Mouse (Mus musculus): ENCODE results near the gene Upk2. TPM values are rescaled to one million over a fixed set of nuclear protein-coding genes. Genes with fewer than 3 reads are reported as not detected.
"Not testable (repeated sequence)": the region's sequence is repeated elsewhere in the genome, so short reads cannot be mapped to it uniquely, and the experiment has no call there.

The Upk2 gene
- polyA plus RNA-seq, 1 experiment from 2014 or later, result not detected

GRCm38 (mm10) chr9:44412306-44412705, 42.5 kb downstream of the Upk2 start:
- POLR2A ChIA-PET, result no interaction called here
- TF ChIP-seq CTCF (IDR thresholded peaks at IDR 0.05), result no peak
- ATAC-seq, result no peak
- CTCF ChIA-PET, result no interaction called here
- no peak for DNase-seq (ENCODE audit: low read depth, low spot score)
- no peaks in the 10 kb centered on the region for H3K27me3 ChIP-seq
- in situ Hi-C loops (cut with MboI; ENCODE audit: low pct_unique_long_range_greater_than_20kb), result no loop called here

- in situ Hi-C loops (cut with MboI; ENCODE audit: low pct_unique_long_range_greater_than_20kb), result no loop called here
These were observed 43.1 kb downstream of the Upk2 start for GRCm38 (mm10) chr9:44411601-44412130.

GRCm38 (mm10) chr9:44410647-44411336, 44.0 kb downstream of the Upk2 start:
- DNase-seq (ENCODE audit: low read depth, low spot score) (no peak), ATAC-seq (no peak)
- no peaks in the 10 kb centered on the region for H3K27me3 ChIP-seq
- CTCF ChIA-PET, result interaction anchor here (0.6 to 1.1 kb wide), 2 partner anchors 27 to 49 kb away, joined by 3 read pairs; partner anchors contain the start of gene Vps11
- TF ChIP-seq CTCF (IDR thresholded peaks at IDR 0.05), result no peak
- POLR2A ChIA-PET, result interaction anchor here (0.6 to 1.6 kb wide), 2 partner anchors 9 to 80 kb away, joined by 3 read pairs; no protein-coding TSS in a partner anchor
- in situ Hi-C loops (cut with MboI; ENCODE audit: low pct_unique_long_range_greater_than_20kb), result no loop called here

More at GRCm38 (mm10) chr9:44411601-44412130, 43.1 kb downstream of the Upk2 start:
- CTCF ChIA-PET, result interaction anchor here (0.6 to 1.1 kb wide), 2 partner anchors 28 to 50 kb away, joined by 3 read pairs; partner anchors contain the start of gene Vps11
- H3K27me3 ChIP-seq, result no peaks in the 10 kb centered on the region
- no peak for DNase-seq (ENCODE audit: low read depth, low spot score)
- ATAC-seq, result no peak
- TF ChIP-seq CTCF (IDR thresholded peaks at IDR 0.05), result no peak
- POLR2A ChIA-PET, result interaction anchor here (1.6 kb wide), 1 partner anchor 10 kb away, joined by 3 read pairs; no protein-coding TSS in a partner anchor

- ATAC-seq; H3K27me3 ChIP-seq; DNase-seq (ENCODE audit: low read depth, low spot score); in situ Hi-C loops (cut with MboI; ENCODE audit: low pct_unique_long_range_greater_than_20kb): not testable (repeated sequence)
- ChIA-PET CTCF (interaction anchor here (2.8 kb wide), 1 partner anchor 10 kb away, joined by 9 read pairs; the partner anchor contains the start of gene Ccdc84), POLR2A (interaction anchor here (1.0 to 2.9 kb wide), 3 partner anchors 9 to 30 kb away, joined by 3 to 15 read pairs (median 11); partner anchors contain the start of genes Ccdc84 and Slc37a4)
These were observed 46.1 kb downstream of the Upk2 start for GRCm38 (mm10) chr9:44408693-44409092.

GRCm38 (mm10) chr9:44407752-44408097, 47.1 kb downstream of the Upk2 start:
- CTCF ChIA-PET, result interaction anchor here (1.0 to 2.8 kb wide), 2 partner anchors 9 to 11 kb away, joined by 3 to 9 read pairs; partner anchors contain the start of gene Ccdc84
- H3K27me3 ChIP-seq, result no peaks in the 10 kb centered on the region
- in situ Hi-C loops (cut with MboI; ENCODE audit: low pct_unique_long_range_greater_than_20kb), result no loop called here
- no peak for DNase-seq (ENCODE audit: low read depth, low spot score)
- POLR2A ChIA-PET, result interaction anchor here (1.0 to 2.9 kb wide), 3 partner anchors 10 to 29 kb away, joined by 3 to 15 read pairs (median 11); partner anchors contain the start of genes Ccdc84 and Slc37a4
- no peak for ATAC-seq
- TF ChIP-seq CTCF (IDR thresholded peaks at IDR 0.05), result no peak

- ChIA-PET CTCF (interaction anchor here (0.6 to 2.8 kb wide), 3 partner anchors 8 to 46 kb away, joined by 3 to 9 read pairs (median 3); partner anchors contain the start of genes Ccdc84 and Vps11), POLR2A (interaction anchor here (2.9 kb wide), 2 partner anchors 9 to 11 kb away, joined by 11 to 15 read pairs; partner anchors contain the start of genes Ccdc84 and Slc37a4)
- ATAC-seq (peak; percentile 90), DNase-seq (ENCODE audit: low read depth, low spot score) (peak; percentile 74)
- in situ Hi-C loops (cut with MboI; ENCODE audit: low pct_unique_long_range_greater_than_20kb), result no loop called here
- no peak for TF ChIP-seq CTCF (IDR thresholded peaks at IDR 0.05)
- no peaks in the 10 kb centered on the region for H3K27me3 ChIP-seq
These were observed 47.6 kb downstream of the Upk2 start, which contains the start of the genes Rps25 and Trappc4 for GRCm38 (mm10) chr9:44406906-44407751. Rps25 (plus strand) TSS chr9:44407139. Trappc4 (minus strand) TSS chr9:44407600.

- ChIA-PET POLR2A (no interaction called here), CTCF (no interaction called here)
- in situ Hi-C loops (cut with MboI; ENCODE audit: low pct_unique_long_range_greater_than_20kb), result no loop called here
- H3K27me3 ChIP-seq, result no peaks in the 10 kb centered on the region
- no peak for TF ChIP-seq CTCF (IDR thresholded peaks at IDR 0.05)
- DNase-seq (ENCODE audit: low read depth, low spot score) (no peak), ATAC-seq (no peak)
These were observed 49.8 kb downstream of the Upk2 start for GRCm38 (mm10) chr9:44405011-44405410.

Other genes with a start within 250 kb of the Upk2 start
- 20.2 TPM for gene Cbl, start 220.9 kb downstream of the Upk2 start, polyA plus RNA-seq (2021)
- gene Ccdc153, start 214.3 kb downstream of the Upk2 start, polyA plus RNA-seq (2021), result not detected
- 0.03 TPM for gene Pdzd3, start 203.5 kb downstream of the Upk2 start, polyA plus RNA-seq (2021)
- gene Nlrx1, start 186.4 kb downstream of the Upk2 start, polyA plus RNA-seq (2021), result 1.3 TPM
- 0.04 TPM for gene Abcg4, start 166.4 kb downstream of the Upk2 start, polyA plus RNA-seq (2021)
- 18.1 TPM for gene Hinfp, start 149.3 kb downstream of the Upk2 start, polyA plus RNA-seq (2021)
- gene C2cd2l, start 134.7 kb downstream of the Upk2 start, polyA plus RNA-seq (2021), result 29.5 TPM
- 37.0 TPM for gene Dpagt1, start 129.0 kb downstream of the Upk2 start, polyA plus RNA-seq (2021)
- 80.2 TPM for gene H2afx, start 120.3 kb downstream of the Upk2 start, polyA plus RNA-seq (2021)
- 46.8 TPM for gene Hmbs, start 110.7 kb downstream of the Upk2 start, polyA plus RNA-seq (2021)
- 46.5 TPM for gene Vps11, start 93.3 kb downstream of the Upk2 start, polyA plus RNA-seq (2021)
- gene Hyou1, start 75.5 kb downstream of the Upk2 start, polyA plus RNA-seq (2021), result 190 TPM
- 28.7 TPM for gene Slc37a4, start 58.1 kb downstream of the Upk2 start, polyA plus RNA-seq (2021)
- gene Rps25, start 47.8 kb downstream of the Upk2 start, polyA plus RNA-seq (2021), result 764 TPM
- gene Trappc4, start 47.4 kb downstream of the Upk2 start, polyA plus RNA-seq (2021), result 66.3 TPM
- 30.5 TPM for gene Ccdc84, start 36.4 kb downstream of the Upk2 start, polyA plus RNA-seq (2021)
- gene Foxr1, start 13.8 kb downstream of the Upk2 start, polyA plus RNA-seq (2021), result not detected
- gene Bcl9l, start 27.8 kb upstream of the Upk2 start, polyA plus RNA-seq (2021), result 40.4 TPM
- not detected for gene Cxcr5, start 106.9 kb upstream of the Upk2 start, polyA plus RNA-seq (2021)
- gene Ddx6, start 149.9 kb upstream of the Upk2 start, polyA plus RNA-seq (2021), result 95.5 TPM
- gene Treh, start 218.3 kb upstream of the Upk2 start, polyA plus RNA-seq (2021), result not detected

All from Patski (cell line).